Mouse (Mus musculus): ENCODE data around the gene Arhgap22. TPM values are rescaled to one million over a fixed set of nuclear protein-coding genes. Genes with fewer than 3 reads are reported as not detected.

The Arhgap22 gene
- polyA plus RNA-seq, 1 experiment, result 23.3 TPM

Other genes with a start within 250 kb of the Arhgap22 start
- gene Lrrc18, start 222.6 kb upstream of the Arhgap22 start, polyA plus RNA-seq (2012; rRNA removed), result 0.61 and 1.3 TPM in 2 replicates
- gene Wdfy4, start 28.5 kb upstream of the Arhgap22 start, polyA plus RNA-seq (2012; rRNA removed), result 0.82 and 0.95 TPM in 2 replicates
- gene Mapk8, start 233.1 kb downstream of the Arhgap22 start, polyA plus RNA-seq (2012; rRNA removed), result 58.5 and 66.2 TPM in 2 replicates